Mouse (Mus musculus) kidney, adult 11 months (tissue): ENCODE results near the gene Dglucy.

Experiments used
- DNase-seq: peaks from one replicate; pipeline ENCODE4 v3.0.0; 2022

Dglucy gene

GRCm38 (mm10) chr12:100844546-100844945 lies 65.7 kb downstream of the Dglucy start:
- DNase-seq, result no peak

- no peak for DNase-seq
Measured at GRCm38 (mm10) chr12:100845829-100846228, 67.0 kb downstream of the Dglucy start.

GRCm38 (mm10) chr12:100846566-100846965 lies 67.7 kb downstream of the Dglucy start:
- DNase-seq, result no peak

GRCm38 (mm10) chr12:100847437-100848080 lies 68.7 kb downstream of the Dglucy start:
- DNase-seq, result no peak

- DNase-seq, result peak; percentile 40
Measured at GRCm38 (mm10) chr12:100849421-100850138, 70.7 kb downstream of the Dglucy start.

GRCm38 (mm10) chr12:100852370-100852769 lies 73.5 kb downstream of the Dglucy start:
- no peak for DNase-seq

- DNase-seq, result no peak
Measured at GRCm38 (mm10) chr12:100856337-100856736, 77.5 kb downstream of the Dglucy start.

GRCm38 (mm10) chr12:100857791-100858190 lies 78.9 kb downstream of the Dglucy start:
- DNase-seq, result peak; percentile 76

GRCm38 (mm10) chr12:100862272-100862671 lies 83.4 kb downstream of the Dglucy start:
- no peak for DNase-seq

- DNase-seq, result peak; percentile 76
Measured at GRCm38 (mm10) chr12:100862856-100863446, 84.1 kb downstream of the Dglucy start.

- DNase-seq, result no peak
Measured at GRCm38 (mm10) chr12:100865072-100865471, 86.2 kb downstream of the Dglucy start.

GRCm38 (mm10) chr12:100865509-100866078 lies 86.7 kb downstream of the Dglucy start:
- no peak for DNase-seq

- DNase-seq, result no peak
Measured at GRCm38 (mm10) chr12:100867097-100867496, 88.2 kb downstream of the Dglucy start.

- no peak for DNase-seq
Measured at GRCm38 (mm10) chr12:100868049-100868622, 89.3 kb downstream of the Dglucy start.

- DNase-seq, result no peak
Measured at GRCm38 (mm10) chr12:100871234-100871633, 92.4 kb downstream of the Dglucy start.

GRCm38 (mm10) chr12:100871841-100872240 lies 93.0 kb downstream of the Dglucy start:
- DNase-seq, result no peak

GRCm38 (mm10) chr12:100873612-100874011 lies 94.8 kb downstream of the Dglucy start:
- no peak for DNase-seq

GRCm38 (mm10) chr12:100875553-100875952 lies 96.7 kb downstream of the Dglucy start:
- no peak for DNase-seq

GRCm38 (mm10) chr12:100875960-100876359 lies 97.1 kb downstream of the Dglucy start:
- DNase-seq, result no peak

- no peak for DNase-seq
Measured at GRCm38 (mm10) chr12:100877936-100878335, 99.1 kb downstream of the Dglucy start.

GRCm38 (mm10) chr12:100878556-100878955 lies 99.7 kb downstream of the Dglucy start:
- no peak for DNase-seq

GRCm38 (mm10) chr12:100883168-100883567 lies 104.3 kb downstream of the Dglucy start:
- no peak for DNase-seq

GRCm38 (mm10) chr12:100885585-100885984 lies 106.7 kb downstream of the Dglucy start:
- DNase-seq, result no peak
